Mouse (Mus musculus): ENCODE data around the gene Pam.
A peak's percentile ranks its signal among the peaks of the same experiment; 100 is the strongest.

The Pam gene

DNA sequence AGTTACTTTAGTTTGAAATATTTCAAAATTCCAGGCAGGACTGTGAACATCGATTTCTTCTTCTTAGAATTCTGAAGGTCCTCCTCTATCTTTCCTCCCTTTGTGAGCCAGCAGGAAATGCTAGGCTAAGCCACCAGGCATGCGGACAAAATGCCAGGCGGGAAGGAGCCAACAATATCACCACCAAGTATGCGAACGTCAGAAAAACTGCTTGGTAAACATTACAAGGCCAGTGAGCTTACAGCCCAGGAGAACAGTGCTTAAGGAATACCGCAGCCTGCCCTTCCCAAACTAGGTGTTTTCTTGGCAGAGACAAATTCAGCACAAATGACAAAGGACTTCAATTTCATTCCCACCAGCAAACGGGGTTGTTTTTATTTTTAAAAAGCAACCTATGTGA, 15.8 kb downstream of the Pam start:
- DNase-seq (ENCODE audit: low read depth) = no peak

DNA sequence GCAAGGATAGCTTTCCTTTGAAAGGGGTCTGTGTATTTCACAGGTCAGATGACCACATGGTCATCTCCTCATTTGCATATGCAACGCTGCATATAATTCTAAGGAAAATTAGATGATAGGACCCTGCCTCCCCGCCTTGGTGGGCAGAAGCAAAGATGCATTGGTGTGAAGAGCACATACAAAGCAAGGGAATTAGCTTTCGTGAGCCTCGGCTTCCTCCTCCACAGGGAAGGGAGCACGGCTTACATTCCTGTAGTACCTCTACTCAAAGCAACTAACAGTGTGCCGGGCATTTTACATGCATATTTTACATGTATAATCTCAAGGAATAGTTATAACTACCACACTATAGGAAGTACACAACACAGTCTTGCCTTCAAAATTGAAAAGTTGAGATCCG, 16.7 kb downstream of the Pam start:
- no peak for DNase-seq (ENCODE audit: low read depth)

DNA sequence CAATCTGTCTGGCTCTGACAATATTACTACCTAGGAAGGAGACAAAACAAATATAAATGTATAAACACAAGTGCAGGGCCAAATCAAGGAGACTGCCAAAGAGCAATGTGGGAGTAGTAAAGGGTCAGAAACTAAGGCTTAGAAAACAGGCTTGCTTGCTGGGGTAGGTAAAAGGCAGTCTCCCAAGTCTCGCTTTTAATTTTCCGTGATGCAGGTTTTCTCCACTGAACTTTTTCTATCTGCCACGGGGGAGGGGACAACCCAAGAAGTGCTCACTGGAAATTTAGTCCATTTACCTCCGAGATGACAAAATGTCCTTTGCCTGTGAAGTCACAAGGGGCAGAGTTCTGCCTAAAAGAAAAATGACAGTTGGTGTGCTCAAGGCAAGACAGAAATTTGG, 21.6 kb downstream of the Pam start:
- no peak for DNase-seq (ENCODE audit: low read depth)

DNA sequence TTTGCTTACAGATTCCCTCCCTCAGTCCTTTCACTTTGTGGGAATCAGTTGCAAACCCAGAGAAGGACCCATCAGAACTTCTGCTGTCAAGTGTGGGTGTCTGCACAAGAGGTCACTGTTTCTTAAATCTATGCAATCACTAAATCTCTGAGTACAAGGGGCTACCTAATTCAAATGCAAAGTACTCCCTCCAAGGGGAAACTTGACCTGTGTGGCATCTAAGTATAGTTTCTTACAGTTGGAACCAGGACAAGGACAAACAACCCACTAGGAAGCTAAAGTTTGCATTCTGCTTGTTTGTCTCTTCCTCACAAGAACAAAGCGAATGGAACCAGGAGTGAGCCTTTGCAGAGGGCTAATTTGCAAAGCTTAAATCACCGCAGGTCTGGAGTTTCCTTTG, 22.3 kb downstream of the Pam start:
- DNase-seq (ENCODE audit: low read depth) = no peak

DNA sequence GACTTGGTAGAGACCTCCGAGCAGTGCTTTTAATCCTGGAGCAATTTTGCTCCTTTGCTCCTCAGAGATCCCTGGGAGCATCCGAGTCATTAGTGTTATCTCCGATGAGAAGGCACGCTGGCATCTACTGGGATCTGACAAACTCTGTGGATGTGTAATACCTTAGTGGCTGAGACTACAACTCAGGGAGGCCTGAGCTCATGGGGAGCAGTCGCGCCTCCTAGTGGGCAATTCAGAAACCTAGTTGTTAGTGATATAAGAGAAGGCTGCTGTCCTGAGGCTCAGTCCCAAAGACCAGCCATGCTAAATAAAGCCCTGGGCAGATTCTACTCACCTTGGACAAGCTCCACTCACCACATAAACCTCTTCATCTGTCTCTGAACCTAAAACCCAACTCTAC, 23.4 kb downstream of the Pam start:
- peak; percentile 44 for DNase-seq (ENCODE audit: low read depth)

DNA sequence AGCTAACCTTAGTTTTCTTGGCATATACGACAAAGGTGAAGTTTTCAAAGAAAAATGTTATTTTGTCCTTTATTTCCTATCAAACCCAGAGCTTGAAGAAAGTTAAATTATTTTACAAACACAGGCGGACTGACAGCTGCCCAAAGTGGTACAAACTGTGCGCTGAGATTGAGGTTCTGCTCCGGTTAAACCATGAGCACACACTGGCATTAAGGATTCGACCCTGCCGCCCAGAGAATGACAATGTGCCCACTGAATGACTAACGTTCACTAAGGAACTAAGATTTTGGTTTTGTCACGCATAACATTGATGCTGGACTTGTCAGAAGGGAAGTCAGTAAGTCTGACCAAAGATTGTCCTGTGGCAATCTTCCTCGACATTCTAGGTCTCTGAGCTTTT, 24.0 kb downstream of the Pam start:
- no peak for DNase-seq (ENCODE audit: low read depth)

DNA sequence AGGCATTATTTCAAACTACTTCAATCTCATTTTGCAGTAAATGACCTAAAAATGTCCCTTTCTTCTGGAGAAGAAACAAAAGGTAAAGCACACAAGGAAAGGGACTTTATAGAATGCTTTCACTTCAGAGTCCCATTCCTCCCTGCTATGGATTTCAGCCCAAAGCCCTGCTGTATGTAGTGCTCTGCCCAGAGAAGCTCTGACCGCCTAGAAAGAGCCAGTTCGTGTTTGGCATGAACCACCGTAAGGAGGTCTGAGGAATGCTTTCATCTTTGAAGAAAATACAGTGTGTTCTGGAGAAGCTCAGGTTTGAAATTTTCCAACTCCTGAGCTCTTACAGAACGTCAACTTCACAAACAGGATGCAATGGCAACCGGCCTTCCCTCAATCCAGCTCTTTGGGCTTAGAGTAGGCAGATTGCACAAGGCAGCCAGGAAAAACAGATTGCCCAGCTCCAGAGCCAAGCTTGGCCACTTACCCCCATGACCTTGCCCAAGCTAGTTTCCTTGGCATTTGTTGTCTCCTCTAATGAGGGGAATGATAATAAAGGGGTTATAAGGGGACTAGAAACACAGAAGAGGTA, 24.6 kb downstream of the Pam start:
- DNase-seq (ENCODE audit: low read depth) = no peak

DNA sequence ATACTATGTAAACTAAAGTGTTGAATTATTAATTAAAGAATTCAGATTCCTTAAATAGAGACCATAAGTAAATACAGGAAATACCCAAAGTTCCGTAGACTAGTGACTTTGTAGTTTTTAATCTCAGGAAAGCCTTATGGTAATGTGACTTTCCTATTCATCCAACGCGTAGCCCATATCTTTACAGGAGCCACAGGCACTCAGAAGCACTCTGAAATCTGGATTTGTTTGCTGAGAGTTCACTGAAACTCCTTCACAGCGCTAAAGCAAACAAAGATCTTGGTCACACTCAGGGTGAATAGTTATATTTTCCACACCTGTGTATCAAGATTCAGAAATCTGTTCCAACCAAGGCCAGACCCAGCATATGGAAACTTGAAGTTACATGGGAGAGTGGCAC, 27.3 kb downstream of the Pam start:
- DNase-seq (ENCODE audit: low read depth) = no peak

DNA sequence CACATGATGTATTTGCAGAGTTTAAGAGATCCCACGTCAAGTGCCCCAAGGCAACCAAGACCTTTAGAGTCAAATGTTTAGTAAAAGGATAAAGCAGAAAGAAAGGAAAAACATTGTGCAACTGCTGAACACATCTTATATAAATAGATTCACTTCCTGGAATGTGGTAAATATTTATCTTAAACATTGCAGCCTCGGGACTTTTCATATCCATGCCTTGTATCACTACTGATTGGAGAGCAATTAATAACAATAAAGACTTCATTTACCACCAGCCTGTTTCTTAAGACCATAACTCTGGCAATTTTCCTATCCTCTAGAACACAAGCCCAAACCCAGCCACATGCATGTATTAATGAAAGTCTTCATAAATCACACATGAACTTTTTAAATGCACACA, 33.4 kb downstream of the Pam start:
- no peak for DNase-seq (ENCODE audit: low read depth)

DNA sequence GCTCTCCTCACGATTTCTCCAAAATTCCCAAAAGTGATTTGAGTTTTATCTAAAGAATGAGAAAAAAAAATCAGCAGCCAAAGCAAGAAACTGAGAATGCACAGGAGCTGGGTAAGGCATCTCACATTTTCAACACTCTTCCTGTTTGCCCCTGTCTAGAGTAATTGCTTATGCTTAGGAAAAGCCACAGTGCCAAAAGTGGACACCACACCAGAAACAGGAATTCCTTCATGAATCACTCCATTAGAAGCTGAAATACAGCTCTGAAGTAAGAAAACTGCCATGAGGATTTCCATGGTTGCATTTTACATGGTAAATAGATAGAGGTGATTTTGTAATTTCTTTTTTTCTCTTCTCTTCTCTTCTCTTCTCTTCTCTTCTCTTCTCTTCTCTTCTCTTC, 36.0 kb downstream of the Pam start:
- DNase-seq (ENCODE audit: low read depth) = no peak

DNA sequence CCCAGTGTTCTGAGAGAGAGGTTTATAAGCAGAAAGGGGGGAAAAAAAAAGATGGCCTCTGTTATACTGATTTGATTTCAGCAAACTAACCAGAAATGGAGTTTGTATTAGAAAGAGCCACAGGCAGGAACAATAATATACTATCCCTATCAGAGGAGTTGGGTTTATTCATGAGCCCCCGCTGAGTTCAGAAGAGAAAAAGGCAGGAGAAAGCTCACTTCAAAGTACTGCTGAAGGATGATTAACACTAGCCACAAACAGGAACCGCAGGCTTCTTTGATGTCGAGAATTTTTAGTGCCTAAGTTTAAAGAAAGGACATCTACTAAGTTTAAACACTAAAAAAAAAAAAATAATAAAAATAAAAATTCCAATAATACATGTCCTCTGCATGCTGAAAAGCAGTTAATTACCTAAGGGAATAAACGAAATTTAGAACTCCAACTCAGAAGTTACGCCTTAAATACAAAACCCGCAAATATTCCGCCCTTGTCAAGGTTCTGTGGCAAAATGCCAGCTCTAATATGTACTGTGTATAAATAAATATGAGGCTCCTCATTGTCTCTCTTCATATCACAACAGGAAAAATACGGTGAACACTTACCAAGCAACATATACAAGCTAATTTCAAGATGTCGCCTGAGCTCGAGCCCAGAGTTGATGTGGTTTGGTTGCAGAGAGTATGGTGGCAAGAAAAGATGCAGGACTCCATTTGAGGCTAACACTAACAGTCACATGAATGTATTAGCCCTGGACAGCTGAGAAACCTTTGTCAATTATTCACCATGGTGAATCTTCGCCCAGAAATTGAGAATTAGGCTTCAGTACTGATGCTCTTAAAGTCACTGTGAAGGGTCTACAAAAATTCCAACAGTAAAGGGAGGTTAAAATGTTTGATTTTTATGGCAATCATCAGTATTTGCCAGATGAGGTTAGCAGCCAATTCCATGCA, 38.2 kb downstream of the Pam start:
- DNase-seq (ENCODE audit: low read depth) = no peak

DNA sequence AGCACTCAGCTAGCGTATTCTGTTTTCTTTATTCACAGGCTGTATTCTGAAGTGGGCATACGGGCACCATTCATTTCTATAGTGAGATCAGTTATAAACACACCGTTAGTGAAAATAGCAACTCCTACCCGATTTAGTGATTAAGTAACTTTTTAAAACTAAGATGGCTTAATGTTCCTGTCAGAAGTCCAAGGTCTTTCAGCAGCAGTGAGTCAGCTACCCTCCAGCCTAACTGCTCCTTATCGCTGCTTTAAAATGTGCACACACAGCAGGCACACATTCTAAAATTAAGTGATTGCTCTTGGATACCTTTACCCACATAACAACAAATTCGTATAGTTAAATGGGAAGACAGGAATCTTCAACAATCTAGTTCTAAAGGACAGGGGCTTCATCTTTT, 39.2 kb downstream of the Pam start:
- no peak for DNase-seq (ENCODE audit: low read depth)

DNA sequence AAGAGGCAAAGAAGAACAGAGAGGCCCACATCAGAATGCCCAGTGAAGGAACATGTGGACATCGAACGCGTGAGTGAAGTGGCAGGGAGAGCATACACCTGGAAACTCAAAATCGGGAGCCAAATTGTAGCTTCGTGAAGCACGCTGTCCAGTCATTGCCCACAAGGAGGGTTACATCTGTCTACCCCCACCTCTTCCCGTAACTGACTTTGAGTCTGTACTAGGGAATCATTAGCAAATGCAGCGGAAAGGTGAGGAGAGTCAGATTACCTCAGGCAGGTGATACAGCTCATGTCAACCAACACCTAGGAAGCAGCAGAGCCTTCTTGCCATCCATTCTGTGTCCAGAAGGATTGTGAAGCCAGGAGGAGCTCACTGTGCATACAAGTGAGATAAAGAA, 39.9 kb downstream of the Pam start:
- DNase-seq (ENCODE audit: low read depth) = no peak

DNA sequence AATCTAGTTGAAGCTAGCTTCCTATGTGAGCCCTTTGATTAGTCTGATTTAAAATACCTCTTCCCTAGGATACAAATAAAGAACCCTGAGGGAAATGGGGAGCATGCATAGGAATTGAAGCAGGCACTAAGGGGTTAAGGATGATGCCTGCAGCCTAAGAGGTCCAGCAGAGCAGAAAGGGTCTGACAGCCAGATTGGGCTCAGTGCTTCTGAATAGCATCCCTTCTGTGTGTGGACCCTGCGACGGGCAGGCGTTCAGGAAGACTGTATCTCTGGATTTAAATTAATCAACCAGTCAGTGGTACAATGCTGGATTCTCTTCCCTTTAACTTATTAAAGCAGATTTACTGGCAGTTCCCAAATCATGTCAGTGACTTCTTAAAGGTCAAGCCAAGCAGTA, 41.5 kb downstream of the Pam start:
- no peak for DNase-seq (ENCODE audit: low read depth)

DNA sequence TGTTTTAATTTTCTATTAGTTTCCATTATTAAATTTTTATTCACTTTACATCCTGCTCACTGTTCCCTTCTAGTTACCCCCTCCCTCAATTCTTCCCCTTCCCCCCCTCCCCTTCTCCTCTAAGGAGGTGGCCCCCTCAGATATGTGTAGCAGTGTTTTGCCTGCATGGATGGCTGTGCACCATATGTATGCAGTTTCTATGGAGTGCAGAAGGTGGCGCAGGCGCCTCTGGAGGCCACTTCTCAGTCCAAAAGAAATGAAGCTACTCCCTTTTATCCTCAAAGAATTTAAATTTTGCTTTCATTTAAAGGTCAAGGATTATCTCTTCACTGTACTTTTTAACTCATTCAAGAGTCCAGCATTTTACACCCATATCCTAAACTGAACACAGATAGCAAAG, 42.0 kb downstream of the Pam start:
- DNase-seq (ENCODE audit: low read depth) = no peak

DNA sequence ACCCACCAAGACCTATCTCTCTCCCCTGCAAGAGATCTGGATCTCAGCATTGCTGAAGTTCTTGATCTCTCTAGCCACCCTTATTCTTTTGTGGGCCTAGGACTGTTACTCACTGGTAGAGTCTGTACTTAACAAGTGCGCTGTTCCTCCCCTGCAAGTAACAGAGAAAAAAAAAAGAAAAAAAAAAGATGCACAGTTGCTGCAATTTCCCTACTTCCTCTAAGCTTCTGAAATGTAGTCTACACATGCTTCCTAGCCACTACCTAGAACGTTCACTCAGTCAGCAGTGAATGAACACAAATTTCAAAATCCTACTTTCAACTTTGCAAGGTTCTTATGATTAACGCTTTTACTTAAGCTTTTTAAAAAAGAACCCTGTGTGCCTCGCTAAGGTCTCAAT, 42.7 kb downstream of the Pam start:
- DNase-seq (ENCODE audit: low read depth) = no peak

DNA sequence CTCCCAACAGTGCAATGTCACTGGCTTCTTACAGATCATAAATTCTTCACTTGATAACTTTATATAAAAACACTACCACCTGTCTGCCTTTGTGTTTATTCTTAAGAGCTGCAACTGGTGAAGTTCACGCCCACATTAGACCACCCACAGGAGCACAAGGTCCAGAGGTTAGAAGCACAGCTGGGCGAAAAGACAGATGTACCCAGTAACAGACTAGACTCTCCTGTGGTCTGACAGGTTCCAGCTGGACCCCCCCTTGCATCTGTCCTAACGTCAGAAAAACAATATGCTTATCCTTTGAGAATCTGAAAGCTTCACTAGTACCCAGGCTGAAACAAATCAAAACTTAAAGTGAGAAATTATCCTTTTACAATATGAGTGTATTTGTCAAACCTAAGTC, 44.4 kb downstream of the Pam start:
- no peak for DNase-seq (ENCODE audit: low read depth)

DNA sequence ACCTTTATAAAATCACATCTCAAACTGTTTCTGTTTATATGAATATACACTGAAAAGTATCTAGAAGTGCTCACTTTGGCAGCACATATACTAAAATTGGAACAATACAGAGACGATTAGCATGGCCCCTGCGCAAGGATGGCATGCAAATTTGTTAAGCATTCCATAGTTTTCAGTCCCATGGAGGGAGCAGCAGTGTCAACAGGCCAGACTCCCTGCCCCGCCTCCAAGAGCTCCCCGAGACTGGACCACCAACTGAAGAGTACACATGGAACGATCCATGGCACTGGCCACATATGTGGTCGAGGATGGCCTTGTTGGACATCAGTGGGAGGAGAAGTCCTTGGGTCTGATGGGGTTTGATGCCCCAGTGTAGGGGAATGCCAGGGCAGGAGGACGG, 45.7 kb downstream of the Pam start:
- DNase-seq (ENCODE audit: low read depth) = no peak

DNA sequence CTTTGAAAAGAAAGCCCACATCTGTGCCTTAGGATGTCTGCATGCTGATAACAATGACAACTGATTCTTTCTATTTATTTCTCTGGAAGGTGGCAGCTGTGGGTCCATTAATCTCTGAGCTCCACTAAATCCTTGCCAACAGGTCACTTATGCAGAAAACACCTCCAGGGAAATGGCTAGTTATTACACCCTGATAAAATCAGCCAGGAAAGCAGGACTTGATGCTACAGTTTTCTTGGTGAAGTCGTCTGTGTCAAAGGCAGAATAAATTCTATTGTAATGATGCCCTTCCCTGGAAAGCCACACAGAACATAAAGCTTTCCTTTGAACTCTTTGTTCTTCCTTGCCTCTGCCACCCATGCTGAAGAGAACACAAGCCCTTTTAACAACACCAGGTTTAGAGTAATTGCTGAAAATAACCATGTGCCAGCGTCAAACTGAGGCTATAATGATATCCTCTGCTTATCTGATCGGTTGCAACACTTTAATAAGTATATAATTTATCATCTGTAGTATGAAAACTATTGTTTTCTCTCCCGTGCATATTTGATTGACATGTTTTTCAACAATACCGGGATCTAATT, 47.1 kb downstream of the Pam start:
- DNase-seq (ENCODE audit: low read depth) = no peak

DNA sequence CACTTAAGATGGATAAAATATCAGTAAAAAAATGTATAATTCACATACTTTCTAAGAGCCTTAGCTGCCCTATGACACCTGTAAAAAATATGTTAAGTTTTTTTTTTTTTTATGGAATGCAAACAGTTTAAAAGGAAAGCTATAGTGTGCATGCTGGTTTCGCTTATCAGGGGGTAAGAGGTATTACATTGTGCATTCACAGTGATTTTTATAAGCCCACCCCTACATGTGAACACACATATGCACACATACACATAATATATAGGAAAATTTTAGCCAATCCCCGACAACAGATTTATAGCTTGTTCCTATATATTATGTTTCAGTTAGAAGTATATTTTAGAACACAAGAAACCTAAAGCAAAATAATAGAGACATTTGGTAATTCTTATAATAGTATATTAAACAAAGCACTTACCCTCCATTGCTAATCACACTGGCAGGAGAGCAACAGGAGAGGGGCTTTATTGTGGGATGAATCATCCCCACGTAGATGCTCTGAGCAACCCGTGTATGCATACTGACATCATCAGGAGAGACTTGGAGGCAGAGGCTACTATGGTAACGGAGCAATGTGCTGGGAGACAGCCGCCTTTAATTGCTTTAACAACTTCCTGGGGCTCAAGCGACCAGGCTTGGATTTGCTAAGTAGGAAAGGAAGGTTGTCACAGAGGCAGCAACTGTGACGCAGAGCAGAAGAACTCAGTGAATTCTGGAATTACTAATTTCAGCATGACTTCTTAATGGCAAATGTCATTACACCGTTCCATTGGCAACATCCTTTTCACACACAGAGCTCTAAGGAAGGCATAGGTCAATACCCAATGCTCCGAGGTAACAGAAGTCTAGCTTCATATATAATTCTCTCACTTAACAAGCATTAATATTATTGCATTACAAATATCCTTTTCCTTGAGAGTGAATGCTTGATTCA, 47.9 kb downstream of the Pam start:
- DNase-seq (ENCODE audit: low read depth) = no peak

DNA sequence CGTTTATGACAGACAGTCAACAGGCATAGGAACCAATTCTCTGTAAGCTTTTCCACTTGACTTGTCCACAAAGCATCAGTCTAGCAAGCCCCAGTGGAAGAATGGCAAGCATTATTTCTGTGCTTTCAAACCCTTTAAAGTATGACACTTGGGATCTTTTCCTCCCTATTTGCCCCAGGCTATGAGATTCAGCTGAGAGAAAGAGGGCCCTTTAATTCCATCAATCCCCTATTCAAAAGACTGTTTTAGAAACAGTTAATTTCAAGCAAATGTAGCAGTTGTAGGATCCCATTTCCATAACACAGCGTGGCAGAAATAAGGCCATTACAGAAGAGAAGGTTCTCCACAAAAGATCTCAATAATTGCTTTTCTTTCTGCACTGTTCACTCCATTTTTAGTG, 53.0 kb downstream of the Pam start:
- no peak for DNase-seq (ENCODE audit: low read depth)

DNA sequence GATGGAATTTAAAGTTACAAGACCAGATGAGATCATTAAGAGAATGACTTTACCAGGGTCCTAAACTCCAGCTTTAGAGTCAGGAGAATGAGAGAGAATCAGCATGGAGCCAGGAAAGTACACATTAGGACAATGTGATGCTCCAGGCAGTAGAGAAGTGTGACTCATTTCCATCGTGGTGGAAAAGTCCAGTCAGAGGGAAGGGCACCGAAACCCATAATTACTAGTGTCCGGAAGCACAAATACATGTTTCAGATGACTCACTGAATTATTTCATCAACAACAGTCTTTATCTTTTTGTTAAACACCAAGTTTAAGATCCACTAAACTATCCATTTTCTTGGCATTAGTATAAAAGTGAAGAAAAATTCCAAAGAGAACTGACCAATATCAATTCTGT, 57.2 kb downstream of the Pam start:
- no peak for DNase-seq (ENCODE audit: low read depth)
